Mouse (Mus musculus) hindbrain, embryonic 11.5 days (tissue): Measurements from ENCODE around the gene Lilra5. TPM values are rescaled to one million over a fixed set of nuclear protein-coding genes. Genes with fewer than 3 reads are reported as not detected.
"Not testable (repeated sequence)": the region's sequence is repeated elsewhere in the genome, so short reads cannot be mapped to it uniquely, and the experiment has no call there.

ENCODE experiments used
- ATAC-seq: fragments of 200-750 bp; cut with Nextera tagmentation; 2 replicates; pipeline ENCODE4 v1.8.0; 2017; ENCODE audit warnings: mild to moderate bottlenecking, moderate TSS enrichment, moderate library complexity; ENCODE audit not compliant: low FRiP score
- DNase-seq: peaks from one replicate; pipeline ENCODE4 v3.0.0-alpha.2; 2015; ENCODE audit warnings: low spot score
- H3K27ac ChIP-seq: fragments of 300-500 bp; sonication (generic); 2 replicates; pipeline ENCODE4 v1.5.1; 2014; ENCODE audit warnings: mild to moderate bottlenecking, low read depth, low read length
- H3K27me3 ChIP-seq: fragments of 300-500 bp; sonication (generic); 2 replicates; pipeline ENCODE4 v1.6.1; 2014; ENCODE audit warnings: mild to moderate bottlenecking, low read length, moderate library complexity, mixed read lengths; ENCODE audit not compliant: control insufficient read depth, insufficient read depth
- H3K36me3 ChIP-seq: fragments of 300-500 bp; sonication (generic); 2 replicates; pipeline ENCODE4 v1.6.1; 2014; ENCODE audit warnings: mild to moderate bottlenecking, low read length, moderate library complexity, mixed read lengths; ENCODE audit not compliant: control insufficient read depth, insufficient read depth
- H3K4me1 ChIP-seq: fragments of 300-500 bp; sonication (generic); replicated peaks from 2 replicates; pipeline ENCODE4 v1.6.1; 2014; ENCODE audit warnings: low read length, mixed read lengths; ENCODE audit not compliant: control insufficient read depth, insufficient read depth
- H3K4me2 ChIP-seq: fragments of 300-500 bp; sonication (generic); replicated peaks from 2 replicates; pipeline ENCODE4 v1.6.1; 2014; ENCODE audit warnings: mild to moderate bottlenecking, low read depth, low read length
- H3K4me3 ChIP-seq: fragments of 300-500 bp; sonication (generic); 2 replicates; pipeline ENCODE4 v1.5.1; 2014; ENCODE audit warnings: low read depth, low read length
- H3K9ac ChIP-seq: fragments of 300-500 bp; sonication (generic); 2 replicates; pipeline ENCODE4 v1.6.1; 2014; ENCODE audit warnings: low read depth, low read length
- H3K9me3 ChIP-seq: fragments of 300-500 bp; sonication (generic); 2 replicates; pipeline ENCODE4 v1.6.1; 2016; ENCODE audit warnings: low read length; ENCODE audit not compliant: control insufficient read depth
- WGBS: fragments of 180-500 bp; shearing (Covaris S2); extraction: QIAGEN DNeasy Blood & Tissue Kit; methylation state at CpG from one replicate; pipeline ENCODE4 v1.1.7; 2014; 5-methylcytosine and 5-hydroxymethylcytosine counted together
- polyA plus RNA-seq: library from polyadenylated mRNA; unstranded; fragments of >200 nt; fragmentation: Nextera tagmentation; extraction: Ambion mirVana; gene quantifications from 2 replicates; pipeline ENCODE4 v1.2.1, GENCODE M21; 2014

Gene Lilra5
- polyA plus RNA-seq = not detected in 2 replicates

DNA sequence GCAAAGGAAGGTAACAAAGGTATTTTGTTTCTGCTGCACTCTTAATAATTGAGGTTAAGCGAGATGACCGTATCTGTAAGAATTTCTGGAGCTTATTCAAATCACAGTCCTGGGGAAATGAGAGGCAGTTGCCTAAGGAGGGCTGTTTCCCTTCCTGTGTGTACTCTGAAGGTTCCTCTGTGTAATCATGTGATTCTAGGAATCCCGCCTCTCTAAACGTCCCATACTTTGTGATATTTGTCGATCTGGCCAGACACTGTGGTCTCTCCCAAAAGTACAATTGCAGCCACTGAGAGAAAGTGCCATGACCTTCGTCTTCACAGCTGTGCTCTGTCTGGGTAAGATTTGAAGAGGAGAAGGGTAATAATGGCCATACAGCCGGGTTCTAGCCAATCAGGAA is at the start of gene Lilra5:
Gene Lilra5, plus strand, starts transcription at position 301 of the 400 bp plus-strand sequence.
- Histone ChIP-seq H3K27ac (no peak within 1 kb of the TSS), H3K36me3 (no peaks in the 10 kb centered on the region), H3K27me3 (no peaks in the 10 kb centered on the region), H3K9me3 (no peaks in the 10 kb centered on the region), H3K4me2 (no peak within 1 kb of the TSS), H3K4me1 (no peaks in the 10 kb centered on the region), H3K4me3 (no peak within 1 kb of the TSS), H3K9ac (no peak within 1 kb of the TSS)
- 81% methylated on average over 7 of the region's 7 CpGs for WGBS
- DNase-seq (no peak), ATAC-seq (no peak)

DNA sequence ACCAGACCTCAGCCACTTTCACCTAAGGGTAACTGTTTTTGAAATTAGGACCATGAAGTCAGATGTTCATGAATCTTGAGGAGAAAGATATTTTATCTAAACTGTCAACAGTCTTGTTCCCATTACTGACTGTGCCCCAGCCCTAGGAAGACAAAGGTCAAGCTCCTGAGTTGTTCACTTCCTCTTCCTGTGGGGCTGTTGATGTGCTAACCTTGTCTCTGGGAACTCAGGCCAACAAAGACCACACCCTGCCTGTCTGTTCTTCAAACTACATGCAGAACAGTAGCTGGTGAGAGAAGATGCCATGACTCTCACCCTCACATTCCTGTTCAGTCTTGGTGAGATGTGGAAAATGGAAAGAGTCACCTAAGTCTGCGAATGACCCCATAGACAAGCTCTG is 30.4 kb upstream of the Lilra5 start:
- no peak overlapping the region for H3K4me3 ChIP-seq
- no peaks in the 10 kb centered on the region for H3K4me1 ChIP-seq
- H3K4me2 ChIP-seq = no peak overlapping the region
- no peak for ATAC-seq
- H3K36me3 ChIP-seq = no peaks in the 10 kb centered on the region
- no peaks in the 10 kb centered on the region for H3K9me3 ChIP-seq
- H3K9ac ChIP-seq = no peak overlapping the region
- no peaks in the 10 kb centered on the region for H3K27me3 ChIP-seq
- WGBS = 88% methylated on average over 1 of the region's 1 CpGs
- no peak for DNase-seq
- H3K27ac ChIP-seq = no peak overlapping the region

GRCm38 (mm10) chr7:4208626-4209025 is 28.9 kb upstream of the Lilra5 start:
- ATAC-seq (no peak), DNase-seq (no peak)
- no peaks in the 10 kb centered on the region for H3K27me3 ChIP-seq
- no peak overlapping the region for H3K4me2 ChIP-seq
- no peak overlapping the region for H3K27ac ChIP-seq
- H3K4me1 ChIP-seq = no peaks in the 10 kb centered on the region
- H3K36me3 ChIP-seq = no peaks in the 10 kb centered on the region
- 59% methylated on average over 2 of the region's 2 CpGs for WGBS
- no peaks in the 10 kb centered on the region for H3K9me3 ChIP-seq
- no peak overlapping the region for H3K9ac ChIP-seq
- H3K4me3 ChIP-seq = no peak overlapping the region

DNA sequence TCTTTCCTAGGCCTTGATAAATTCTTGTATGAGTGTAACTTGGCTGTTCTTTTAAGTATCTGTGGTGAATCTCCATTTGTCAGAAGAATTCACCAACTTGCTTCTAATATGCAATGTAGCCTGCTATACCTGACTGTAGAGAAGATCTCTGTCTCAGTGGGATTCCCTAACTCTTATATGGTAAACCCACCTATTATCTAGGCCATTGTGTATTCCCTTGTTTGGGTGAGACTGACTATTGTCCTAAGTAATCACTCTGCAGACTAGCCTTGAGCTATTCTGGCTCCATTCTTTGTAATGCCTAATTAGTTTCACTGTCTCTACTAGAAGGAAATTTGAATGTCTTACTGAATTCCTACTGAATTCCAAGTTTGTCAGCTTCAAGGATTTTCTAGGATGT is 24.1 kb upstream of the Lilra5 start:
- not testable (repeated sequence) for H3K36me3 ChIP-seq, DNase-seq, H3K4me1 ChIP-seq, H3K27ac ChIP-seq, H3K9me3 ChIP-seq, H3K27me3 ChIP-seq, H3K4me3 ChIP-seq, H3K9ac ChIP-seq, ATAC-seq, H3K4me2 ChIP-seq

- Histone ChIP-seq H3K27me3 (no peaks in the 10 kb centered on the region), H3K4me2 (no peak overlapping the region), H3K4me1 (no peaks in the 10 kb centered on the region), H3K36me3 (no peaks in the 10 kb centered on the region), H3K27ac (no peak overlapping the region), H3K4me3 (no peak overlapping the region), H3K9me3 (no peaks in the 10 kb centered on the region), H3K9ac (no peak overlapping the region)
- ATAC-seq (no peak), DNase-seq (no peak)
- WGBS = 82% methylated on average over 2 of the region's 2 CpGs
These were observed 22.2 kb upstream of the Lilra5 start for GRCm38 (mm10) chr7:4215396-4215795.

GRCm38 (mm10) chr7:4215805-4216204 is 21.7 kb upstream of the Lilra5 start:
- no peak for ATAC-seq
- H3K27ac ChIP-seq = no peak overlapping the region

DNA sequence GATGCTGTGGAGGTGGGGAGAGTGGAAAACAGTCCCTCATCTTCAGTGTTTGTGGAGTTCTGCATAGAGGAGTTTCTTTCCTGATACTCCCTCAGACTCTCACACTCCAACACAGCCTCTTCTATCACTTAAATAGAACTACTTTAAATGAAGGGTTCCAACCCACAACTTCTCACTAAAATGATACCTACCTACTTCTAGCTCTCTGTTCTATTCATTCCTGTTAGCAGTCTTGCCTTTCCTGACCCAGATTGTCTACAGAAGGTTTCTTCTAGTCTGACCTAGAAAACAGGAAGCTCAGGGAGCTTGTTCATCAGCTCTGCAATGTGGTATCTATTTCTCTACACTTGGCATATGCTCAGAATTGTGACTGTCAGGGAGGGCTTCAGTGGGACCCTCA is 2.0 kb upstream of the Lilra5 start:
- no peak overlapping the region for H3K4me2 ChIP-seq
- H3K36me3 ChIP-seq = no peaks in the 10 kb centered on the region
- no peak overlapping the region for H3K9ac ChIP-seq
- no peak for DNase-seq
- ATAC-seq = no peak
- no peak overlapping the region for H3K27ac ChIP-seq
- no peaks in the 10 kb centered on the region for H3K4me1 ChIP-seq
- no peaks in the 10 kb centered on the region for H3K9me3 ChIP-seq
- no peaks in the 10 kb centered on the region for H3K27me3 ChIP-seq
- no peak overlapping the region for H3K4me3 ChIP-seq

More at GRCm38 (mm10) chr7:4215805-4216204, 21.7 kb upstream of the Lilra5 start:
- Histone ChIP-seq H3K4me3 (no peak overlapping the region), H3K36me3 (no peaks in the 10 kb centered on the region), H3K27me3 (no peaks in the 10 kb centered on the region), H3K9me3 (no peaks in the 10 kb centered on the region), H3K9ac (no peak overlapping the region), H3K4me2 (no peak overlapping the region), H3K4me1 (no peaks in the 10 kb centered on the region)
- DNase-seq = no peak
- 81% methylated on average over 2 of the region's 2 CpGs for WGBS

GRCm38 (mm10) chr7:4239038-4239721 is 1.6 kb downstream of the Lilra5 start:
- 76% methylated on average over 6 of the region's 6 CpGs for WGBS
- no peaks in the 10 kb centered on the region for H3K4me1 ChIP-seq

GRCm38 (mm10) chr7:4251211-4251610 is 13.7 kb downstream of the Lilra5 start:
- ATAC-seq, H3K27me3 ChIP-seq, H3K4me2 ChIP-seq, H3K9me3 ChIP-seq, DNase-seq, H3K4me3 ChIP-seq, H3K4me1 ChIP-seq, H3K27ac ChIP-seq, H3K36me3 ChIP-seq, H3K9ac ChIP-seq: not testable (repeated sequence)
- WGBS = 94% methylated on average over 1 of the region's 1 CpGs

More at GRCm38 (mm10) chr7:4239038-4239721, 1.6 kb downstream of the Lilra5 start:
- Histone ChIP-seq H3K4me3 (no peak overlapping the region), H3K9ac (no peak overlapping the region), H3K36me3 (no peaks in the 10 kb centered on the region), H3K9me3 (no peaks in the 10 kb centered on the region), H3K4me2 (no peak overlapping the region), H3K27me3 (no peaks in the 10 kb centered on the region), H3K27ac (no peak overlapping the region)
- DNase-seq (no peak), ATAC-seq (no peak)
